Mouse (Mus musculus) G1E (cell line): ENCODE measurements around the gene Mrps16.

Experiments used
- CTCF ChIP-seq: IDR thresholded peaks from 2 replicates; pipeline ENCODE4 v1.5.1; 2012; ENCODE audit warnings: low read depth, low read length, inconsistent platforms, mixed read lengths
- GATA1 ChIP-seq: IDR thresholded peaks from 2 replicates; pipeline ENCODE4 v1.6.1; 2012; ENCODE audit warnings: borderline replicate concordance, low read length, inconsistent platforms, mixed read lengths
- GATA2 ChIP-seq: IDR thresholded peaks from 2 replicates; pipeline ENCODE4 v1.6.1; 2012; ENCODE audit warnings: low read depth, low read length, inconsistent platforms, borderline replicate concordance
- POLR2AphosphoS5 ChIP-seq: IDR thresholded peaks from 2 replicates; pipeline ENCODE4 v1.6.1; 2012; ENCODE audit warnings: low read depth, low read length, inconsistent platforms; ENCODE audit not compliant: insufficient replicate concordance
- TAL1 ChIP-seq: conservative IDR thresholded peaks from 2 replicates; pipeline ENCODE4 v1.6.1; 2012; ENCODE audit warnings: low read depth, low read length, inconsistent platforms, mixed read lengths

GRCm38 (mm10) chr14:20379753-20380430, 13.5 kb downstream of the Mrps16 start:
- TF ChIP-seq GATA2 (no peak), CTCF (no peak), TAL1 (no peak), GATA1 (no peak), POLR2AphosphoS5 (no peak)
